Mouse (Mus musculus): ENCODE measurements at regions not wholly inside any gene's neighbourhood (a gene's known extent, or its start where the extent isn't known, plus 50 kb on each side); places are given as distances from the start of the nearest gene placed in this dataset.

DNA sequence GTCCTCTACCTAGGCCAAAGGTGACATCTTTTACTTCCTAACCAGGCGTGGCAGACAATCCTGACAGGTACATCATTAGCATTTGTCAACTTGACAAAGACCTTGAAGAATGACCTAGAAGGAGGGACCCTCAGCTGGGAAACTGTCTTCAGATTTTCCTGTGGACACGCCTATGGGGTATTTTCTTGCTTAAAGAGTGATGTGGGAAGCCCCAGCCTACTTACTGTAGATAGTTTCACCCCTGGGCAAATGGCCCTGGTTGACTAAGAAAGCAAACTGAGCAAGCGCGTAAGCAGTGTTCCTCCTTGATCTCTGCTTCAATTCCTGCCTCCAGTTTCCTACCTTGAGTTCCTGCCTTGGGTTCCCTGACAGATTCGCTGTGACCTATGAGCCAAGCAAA lies 106.7 kb upstream of the Tle3 start:
- peaks cover 10% of the 10 kb centered on the region; the same call in 1 of the 2 replicates for H3K9me3 ChIP-seq (ENCODE audit: control insufficient read depth, low read length)
- H3K9ac ChIP-seq = no peak overlapping the region
- no peak overlapping the region for H3K27ac ChIP-seq
- WGBS = 94% methylated on average over 5 of the region's 5 CpGs
- H3K4me3 ChIP-seq (replicated peaks; ENCODE audit: low read length) = no peak overlapping the region
- no peaks in the 10 kb centered on the region for H3K27me3 ChIP-seq (ENCODE audit: control insufficient read depth, insufficient read depth, low read length)
- H3K4me1 ChIP-seq (replicated peaks; ENCODE audit: control insufficient read depth, insufficient read depth, low read length) = peaks cover 20% of the 10 kb centered on the region
- DNase-seq (ENCODE audit: low spot score) = no peak
- ATAC-seq (ENCODE audit: low FRiP score) = no peak
- no peak overlapping the region for H3K4me2 ChIP-seq (replicated peaks)
- no peaks in the 10 kb centered on the region for H3K36me3 ChIP-seq (replicated peaks; ENCODE audit: control insufficient read depth, insufficient read depth)

DNA sequence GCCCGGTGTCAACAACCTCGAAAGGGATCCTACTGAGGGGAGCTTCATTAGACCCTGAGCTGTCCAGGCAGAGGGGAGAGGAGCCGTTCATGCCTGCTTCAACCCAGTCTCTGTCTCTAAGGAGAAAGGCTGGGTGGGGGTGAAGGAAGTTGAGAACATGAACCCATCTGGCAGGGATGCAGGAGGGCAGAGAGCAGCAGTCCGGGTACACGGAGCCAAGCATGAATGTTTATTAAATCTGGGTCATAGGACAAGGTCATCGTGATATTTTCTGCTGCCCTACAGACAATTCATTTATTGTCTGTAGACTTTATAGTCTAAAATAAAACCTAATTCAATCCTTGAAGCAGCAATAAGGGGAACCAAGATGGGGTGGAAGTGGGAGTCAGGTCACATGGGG lies 105.2 kb upstream of the Tle3 start:
- Histone ChIP-seq H3K4me1 (replicated peaks; ENCODE audit: control insufficient read depth, insufficient read depth, low read length) (peaks cover 7% of the 10 kb centered on the region), H3K27ac (no peak overlapping the region), H3K27me3 (ENCODE audit: control insufficient read depth, insufficient read depth, low read length) (peaks cover 4% of the 10 kb centered on the region; the same call in 1 of the 2 replicates), H3K4me3 (replicated peaks; ENCODE audit: low read length) (no peak overlapping the region), H3K36me3 (replicated peaks; ENCODE audit: control insufficient read depth, insufficient read depth) (no peaks in the 10 kb centered on the region), H3K9ac (no peak overlapping the region), H3K9me3 (ENCODE audit: control insufficient read depth, low read length) (peaks cover 10% of the 10 kb centered on the region; the same call in 1 of the 2 replicates), H3K4me2 (replicated peaks) (no peak overlapping the region)
- ATAC-seq (ENCODE audit: low FRiP score) (no peak), DNase-seq (ENCODE audit: low spot score) (no peak)
- WGBS = 71% methylated on average over 6 of the region's 6 CpGs

DNA sequence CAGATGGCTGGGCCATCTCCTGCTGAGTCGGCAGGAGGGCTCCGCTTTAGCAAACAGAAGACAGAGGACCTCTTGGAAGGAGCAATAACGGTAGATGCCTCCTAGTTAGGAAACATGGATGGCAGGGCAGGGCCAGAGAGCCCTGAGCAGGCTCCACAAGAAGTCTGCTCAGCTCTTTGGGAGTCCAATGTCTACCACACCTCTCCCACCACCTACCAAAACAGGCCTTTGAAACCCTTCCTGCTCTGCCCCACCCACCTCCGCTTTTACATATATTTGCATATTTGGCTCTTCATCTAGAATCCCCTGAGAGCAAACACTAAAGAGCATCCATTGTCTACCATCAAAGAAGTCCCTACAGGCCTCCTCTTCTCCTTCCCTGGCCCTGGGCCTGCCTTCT lies 104.6 kb upstream of the Tle3 start:
- 55% methylated on average over 4 of the region's 4 CpGs for WGBS
- H3K4me2 ChIP-seq (replicated peaks) = no peak overlapping the region
- no peak for ATAC-seq (ENCODE audit: low FRiP score)

GRCm38 (mm10) chr9:61268162-61268561 lies 104.0 kb upstream of the Tle3 start:
- Histone ChIP-seq H3K27ac (no peak overlapping the region), H3K4me2 (replicated peaks) (no peak overlapping the region), H3K9me3 (ENCODE audit: control insufficient read depth, low read length) (peaks cover 10% of the 10 kb centered on the region; the same call in 1 of the 2 replicates), H3K4me1 (replicated peaks; ENCODE audit: control insufficient read depth, insufficient read depth, low read length) (no peaks in the 10 kb centered on the region), H3K27me3 (ENCODE audit: control insufficient read depth, insufficient read depth, low read length) (peaks cover 5% of the 10 kb centered on the region; the same call in 1 of the 2 replicates), H3K36me3 (replicated peaks; ENCODE audit: control insufficient read depth, insufficient read depth) (no peaks in the 10 kb centered on the region), H3K4me3 (replicated peaks; ENCODE audit: low read length) (no peak overlapping the region), H3K9ac (no peak overlapping the region)
- no peak for DNase-seq (ENCODE audit: low spot score)
- no peak for ATAC-seq (ENCODE audit: low FRiP score)
- WGBS = 68% methylated on average over 2 of the region's 2 CpGs

More for the DNA sequence above, 104.6 kb upstream of the Tle3 start:
- Histone ChIP-seq H3K4me1 (replicated peaks; ENCODE audit: control insufficient read depth, insufficient read depth, low read length) (peaks cover 2% of the 10 kb centered on the region; the same call in 1 of the 2 replicates), H3K9me3 (ENCODE audit: control insufficient read depth, low read length) (peaks cover 10% of the 10 kb centered on the region; the same call in 1 of the 2 replicates), H3K27me3 (ENCODE audit: control insufficient read depth, insufficient read depth, low read length) (peaks cover 5% of the 10 kb centered on the region; the same call in 1 of the 2 replicates), H3K4me3 (replicated peaks; ENCODE audit: low read length) (no peak overlapping the region), H3K27ac (no peak overlapping the region), H3K36me3 (replicated peaks; ENCODE audit: control insufficient read depth, insufficient read depth) (no peaks in the 10 kb centered on the region), H3K9ac (no peak overlapping the region)
- DNase-seq (ENCODE audit: low spot score) = no peak

DNA sequence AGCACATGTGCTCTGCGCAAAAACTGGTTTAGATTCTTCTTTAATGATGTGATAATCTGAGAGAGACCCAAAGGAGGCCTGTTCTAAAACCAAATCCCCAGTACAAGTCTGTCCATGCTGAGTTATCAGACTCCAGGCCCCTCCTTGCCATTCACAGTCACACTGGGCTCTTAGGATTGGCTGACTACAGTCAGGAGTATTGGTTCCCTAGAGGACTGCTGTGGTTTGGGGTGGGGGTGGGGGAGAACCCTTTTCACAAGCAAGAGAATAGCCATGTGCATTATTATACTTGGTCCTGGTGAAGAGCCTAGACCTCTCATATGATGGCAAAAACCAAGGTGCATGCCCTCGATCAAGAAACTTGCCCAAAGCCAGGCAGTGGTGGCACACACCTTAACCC lies 103.5 kb upstream of the Tle3 start:
- no peak for ATAC-seq (ENCODE audit: low FRiP score)
- WGBS = 74% methylated on average over 2 of the region's 2 CpGs
- Histone ChIP-seq H3K36me3 (replicated peaks; ENCODE audit: control insufficient read depth, insufficient read depth) (no peaks in the 10 kb centered on the region), H3K9me3 (ENCODE audit: control insufficient read depth, low read length) (peaks cover 10% of the 10 kb centered on the region; the same call in 1 of the 2 replicates), H3K27ac (no peak overlapping the region), H3K27me3 (ENCODE audit: control insufficient read depth, insufficient read depth, low read length) (peaks cover 5% of the 10 kb centered on the region; the same call in 1 of the 2 replicates), H3K4me1 (replicated peaks; ENCODE audit: control insufficient read depth, insufficient read depth, low read length) (no peaks in the 10 kb centered on the region), H3K4me3 (replicated peaks; ENCODE audit: low read length) (no peak overlapping the region), H3K4me2 (replicated peaks) (no peak overlapping the region), H3K9ac (no peak overlapping the region)
- no peak for DNase-seq (ENCODE audit: low spot score)

DNA sequence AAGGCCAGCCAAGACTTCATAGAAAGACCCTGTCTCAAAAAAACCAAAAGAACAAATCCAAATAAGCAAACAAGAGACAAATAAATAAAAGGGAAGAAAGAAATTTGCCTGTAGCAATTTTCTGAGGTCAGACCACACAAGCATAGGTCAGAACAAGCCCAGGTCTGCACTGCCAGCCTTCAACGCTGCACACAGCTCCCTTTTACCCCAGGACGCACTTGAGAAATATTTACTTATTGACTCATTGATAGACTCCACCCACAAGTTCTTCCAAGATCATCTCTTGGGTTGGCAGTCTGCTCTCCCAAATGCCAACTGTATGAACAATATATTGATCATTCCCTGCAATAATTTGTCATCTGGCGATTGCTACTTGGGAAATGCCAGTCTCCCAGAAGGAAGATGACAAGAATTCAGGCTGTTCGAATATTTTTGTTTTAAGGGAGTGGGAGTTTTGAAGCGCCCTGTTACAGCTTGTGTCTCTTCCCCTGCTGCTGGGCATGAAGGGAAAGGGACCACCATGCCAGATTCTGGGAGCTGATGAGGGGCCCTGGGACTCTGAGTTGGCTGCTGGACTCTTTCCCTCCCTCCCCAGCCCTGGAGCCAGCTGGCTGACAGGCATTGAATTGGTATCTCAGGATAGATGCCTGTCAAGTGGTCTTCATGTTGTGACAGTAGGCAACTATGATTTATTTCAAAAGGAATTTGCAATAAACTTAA lies 102.9 kb upstream of the Tle3 start:
- H3K9me3 ChIP-seq (ENCODE audit: control insufficient read depth, low read length) = peaks cover 10% of the 10 kb centered on the region; the same call in 1 of the 2 replicates
- 88% methylated on average over 5 of the region's 5 CpGs for WGBS
- H3K36me3 ChIP-seq (replicated peaks; ENCODE audit: control insufficient read depth, insufficient read depth) = no peaks in the 10 kb centered on the region
- H3K4me3 ChIP-seq (replicated peaks; ENCODE audit: low read length) = no peak overlapping the region
- ATAC-seq (ENCODE audit: low FRiP score) (no peak), DNase-seq (ENCODE audit: low spot score) (no peak)
- H3K27me3 ChIP-seq (ENCODE audit: control insufficient read depth, insufficient read depth, low read length) = peaks cover 5% of the 10 kb centered on the region; the same call in 1 of the 2 replicates
- no peak overlapping the region for H3K4me2 ChIP-seq (replicated peaks)
- H3K27ac ChIP-seq = no peak overlapping the region
- no peaks in the 10 kb centered on the region for H3K4me1 ChIP-seq (replicated peaks; ENCODE audit: control insufficient read depth, insufficient read depth, low read length)
- no peak overlapping the region for H3K9ac ChIP-seq

- ATAC-seq (ENCODE audit: low FRiP score) (no peak), DNase-seq (ENCODE audit: low spot score) (no peak)
- Histone ChIP-seq H3K9me3 (ENCODE audit: control insufficient read depth, low read length) (no peaks in the 10 kb centered on the region), H3K4me3 (replicated peaks; ENCODE audit: low read length) (no peak overlapping the region), H3K4me1 (replicated peaks; ENCODE audit: control insufficient read depth, insufficient read depth, low read length) (no peaks in the 10 kb centered on the region), H3K9ac (no peak overlapping the region), H3K36me3 (replicated peaks; ENCODE audit: control insufficient read depth, insufficient read depth) (no peaks in the 10 kb centered on the region), H3K27me3 (ENCODE audit: control insufficient read depth, insufficient read depth, low read length) (peaks cover 5% of the 10 kb centered on the region; the same call in 1 of the 2 replicates), H3K27ac (no peak overlapping the region), H3K4me2 (replicated peaks) (no peak overlapping the region)
- WGBS = 84% methylated on average over 1 of the region's 1 CpGs
These were observed 100.9 kb upstream of the Tle3 start for GRCm38 (mm10) chr9:61271243-61271642.

- no peak for DNase-seq (ENCODE audit: low spot score)
- Histone ChIP-seq H3K4me2 (replicated peaks) (no peak overlapping the region), H3K9me3 (ENCODE audit: control insufficient read depth, low read length) (no peaks in the 10 kb centered on the region), H3K4me1 (replicated peaks; ENCODE audit: control insufficient read depth, insufficient read depth, low read length) (no peaks in the 10 kb centered on the region), H3K27me3 (ENCODE audit: control insufficient read depth, insufficient read depth, low read length) (peaks cover 5% of the 10 kb centered on the region; the same call in 1 of the 2 replicates), H3K9ac (no peak overlapping the region), H3K4me3 (replicated peaks; ENCODE audit: low read length) (no peak overlapping the region), H3K27ac (no peak overlapping the region), H3K36me3 (replicated peaks; ENCODE audit: control insufficient read depth, insufficient read depth) (no peaks in the 10 kb centered on the region)
- no peak for ATAC-seq (ENCODE audit: low FRiP score)
- WGBS = 75% methylated on average over 5 of the region's 5 CpGs
These were observed 100.3 kb upstream of the Tle3 start for GRCm38 (mm10) chr9:61271769-61272352.

- Histone ChIP-seq H3K36me3 (replicated peaks; ENCODE audit: control insufficient read depth, insufficient read depth) (no peaks in the 10 kb centered on the region), H3K27me3 (ENCODE audit: control insufficient read depth, insufficient read depth, low read length) (peaks cover 5% of the 10 kb centered on the region; the same call in 1 of the 2 replicates), H3K4me3 (replicated peaks; ENCODE audit: low read length) (no peak overlapping the region), H3K4me1 (replicated peaks; ENCODE audit: control insufficient read depth, insufficient read depth, low read length) (peaks cover 17% of the 10 kb centered on the region), H3K27ac (no peak overlapping the region), H3K9ac (no peak overlapping the region), H3K9me3 (ENCODE audit: control insufficient read depth, low read length) (no peaks in the 10 kb centered on the region), H3K4me2 (replicated peaks) (no peak overlapping the region)
- DNase-seq (ENCODE audit: low spot score) (no peak), ATAC-seq (ENCODE audit: low FRiP score) (no peak)
- WGBS = 86% methylated on average over 9 of the region's 9 CpGs
These were observed 98.1 kb upstream of the Tle3 start for GRCm38 (mm10) chr9:61274020-61274419.
